Mouse (Mus musculus): ENCODE results near the gene Ibtk.

GRCm38 (mm10) chr9:85749142-85749921, at the start of gene Ibtk:
- TF ChIP-seq MAFK (IDR thresholded peaks at IDR 0.05; ENCODE audit: insufficient read depth, low read depth, low read length) = no peak
- no peak for TF ChIP-seq ZC3H11A (IDR thresholded peaks at IDR 0.05; ENCODE audit: borderline replicate concordance, low read depth, low read length)
- TF ChIP-seq CHD2 (IDR thresholded peaks at IDR 0.05; ENCODE audit: low read depth, low read length) = peak; percentile 86
- no peak for TF ChIP-seq ZNF384 (IDR thresholded peaks at IDR 0.05; ENCODE audit: low read depth, low read length)
- no peak for TF ChIP-seq HCFC1 (IDR thresholded peaks at IDR 0.05; ENCODE audit: borderline replicate concordance, insufficient read depth, low read length)
